Mouse (Mus musculus): ENCODE data around the gene Kif1bp.
A peak's percentile ranks its signal among the peaks of the same experiment; 100 is the strongest.
"Not testable (repeated sequence)": the region's sequence is repeated elsewhere in the genome, so short reads cannot be mapped to it uniquely, and the experiment has no call there.

Gene Kif1bp

GRCm38 (mm10) chr10:62578338-62579100 lies at the start of gene Kif1bp:
TSS of gene Kif1bp (minus strand) at chr10:62578457.
- DNase-seq (ENCODE audit: low spot score in 2 of 2): peak; percentile 95 to 97

GRCm38 (mm10) chr10:62604161-62604560 lies 25.9 kb upstream of the Kif1bp start:
- no peak for DNase-seq (ENCODE audit: low spot score in 2 of 2)

DNA sequence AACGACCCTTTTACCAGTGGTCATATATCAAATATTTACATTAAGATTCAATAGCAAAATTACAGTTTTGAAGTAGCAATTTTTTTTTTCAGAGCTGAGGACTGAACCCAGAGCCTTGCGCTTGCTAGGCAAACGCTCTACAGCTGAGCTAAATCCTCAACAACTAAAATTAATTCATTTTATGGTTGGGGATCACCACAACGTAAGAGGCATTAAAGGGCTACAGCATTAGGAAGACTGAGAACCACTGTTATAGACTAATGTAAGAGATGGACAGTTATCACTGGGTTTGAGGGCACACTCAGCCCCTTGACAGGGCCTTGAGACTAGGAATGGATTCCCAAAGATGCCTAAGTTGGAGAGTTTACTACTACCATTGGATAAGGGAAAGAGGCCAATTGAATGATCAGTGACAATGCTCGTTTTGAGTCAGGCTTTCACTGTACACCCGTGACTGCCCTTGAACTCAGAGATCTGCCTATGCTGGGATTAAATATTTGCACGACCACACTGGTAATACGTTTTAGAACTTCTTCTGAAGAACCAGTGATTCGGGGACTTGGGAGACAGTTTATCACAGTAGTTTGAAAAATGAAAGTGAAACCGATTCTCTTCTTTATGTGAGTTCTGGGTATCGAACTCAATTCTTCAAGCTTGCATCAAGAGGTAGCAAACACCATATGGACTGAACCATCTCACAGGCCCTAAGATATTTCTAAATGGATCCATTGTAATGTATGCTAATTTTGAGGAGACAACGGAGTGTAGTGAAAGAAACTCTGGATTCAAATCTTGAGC lies 25.2 kb upstream of the Kif1bp start:
- DNase-seq (ENCODE audit: low spot score in 2 of 2): no peak

DNA sequence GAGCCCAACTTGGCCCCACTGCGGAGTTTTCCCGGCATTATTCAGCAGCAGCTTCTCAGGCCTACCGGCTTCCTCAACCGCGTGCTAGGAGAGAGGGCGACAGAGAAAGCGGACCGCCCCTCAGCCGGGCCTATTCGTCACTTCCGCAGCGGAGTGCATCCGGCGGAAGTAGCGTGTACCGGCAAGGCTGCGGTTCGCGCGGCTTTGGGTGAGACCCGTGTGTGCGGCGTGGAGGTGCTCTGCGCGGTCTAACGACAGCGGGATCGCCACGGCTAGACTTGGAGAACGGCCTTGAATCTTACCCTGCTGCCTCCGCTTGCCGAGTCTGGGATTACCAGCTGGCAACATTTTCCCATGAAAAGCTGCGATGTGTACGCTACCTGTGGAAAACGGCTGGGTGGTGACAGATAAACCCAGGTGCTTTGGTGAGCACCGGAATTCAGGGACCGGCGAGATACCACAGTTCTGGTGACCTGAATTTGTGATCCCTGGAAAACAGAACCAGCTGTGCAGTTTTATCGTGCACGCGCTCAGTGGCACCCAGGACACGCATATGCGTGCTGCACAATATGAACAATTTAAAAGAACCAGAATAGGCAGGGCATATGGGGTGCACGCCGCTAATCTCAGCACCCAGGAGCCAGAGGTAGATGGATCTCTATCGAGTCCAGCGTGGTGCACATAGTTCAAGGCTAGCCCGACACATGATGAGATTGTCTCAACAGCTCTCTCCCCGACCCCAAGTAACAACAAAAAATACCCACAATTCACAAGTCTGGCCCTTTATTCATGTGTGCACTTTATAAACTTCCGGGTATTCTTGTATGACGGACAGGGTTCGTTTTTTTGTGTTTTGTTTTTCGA lies 24.2 kb upstream of the Kif1bp start, which contains the start of gene Ddx21:
Gene Ddx21 (minus strand): TSS at position 105 of the 864 bp plus-strand sequence.
- DNase-seq (ENCODE audit: low spot score in 2 of 2): peak; percentile 81 to 89

DNA sequence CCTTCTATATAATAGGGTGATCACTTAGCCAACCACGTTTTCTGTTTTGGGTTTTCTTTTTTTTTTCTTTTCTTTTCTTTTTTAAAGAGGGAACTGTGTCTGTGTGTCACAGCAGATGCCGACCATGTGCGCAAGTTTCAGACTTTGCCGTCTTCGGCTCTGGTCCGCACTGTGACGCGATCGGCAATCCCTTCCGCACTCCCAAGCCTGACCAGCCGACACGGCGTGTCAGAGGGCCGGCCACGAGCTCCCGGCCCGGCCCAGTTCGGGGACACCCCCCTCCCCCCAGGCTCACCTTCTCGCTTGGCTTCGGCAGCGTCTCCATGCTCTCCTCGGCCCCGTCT lies 23.5 kb upstream of the Kif1bp start:
- no peak for DNase-seq (ENCODE audit: low spot score in 2 of 2)

DNA sequence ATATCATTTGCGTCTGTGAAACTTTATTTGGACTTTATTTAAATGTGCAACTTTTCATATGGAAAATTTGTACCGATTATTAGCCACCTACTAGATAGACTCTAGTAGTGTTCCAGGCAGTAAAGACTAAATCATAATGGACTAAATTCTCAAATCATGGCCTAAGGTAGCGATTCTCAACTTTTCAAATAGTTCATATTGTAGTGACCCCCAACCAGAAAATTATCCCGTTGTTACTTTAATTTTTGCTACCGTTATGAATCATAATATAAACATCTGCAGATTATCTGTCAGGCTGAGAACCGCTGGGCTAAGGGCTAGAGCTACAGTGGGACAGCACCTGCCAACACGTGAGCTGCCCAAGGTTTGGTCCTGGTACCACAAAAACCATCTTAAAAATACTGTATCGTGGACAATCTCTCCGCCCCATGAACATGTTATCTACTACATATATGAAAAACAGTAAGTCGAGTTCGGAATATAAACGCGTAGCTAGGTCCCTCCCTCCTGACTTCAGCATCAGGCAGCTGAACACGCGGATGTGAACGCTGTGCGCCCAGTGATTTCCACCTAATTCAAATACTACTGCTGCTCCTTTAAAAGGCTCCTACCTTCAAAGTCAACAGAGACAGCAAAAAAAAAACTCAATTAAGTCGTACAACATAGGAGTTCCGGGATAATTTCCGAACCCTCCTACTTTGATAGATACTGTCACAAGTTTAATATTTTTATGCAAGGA lies 23.0 kb upstream of the Kif1bp start:
- DNase-seq (ENCODE audit: low spot score in 2 of 2): no peak

DNA sequence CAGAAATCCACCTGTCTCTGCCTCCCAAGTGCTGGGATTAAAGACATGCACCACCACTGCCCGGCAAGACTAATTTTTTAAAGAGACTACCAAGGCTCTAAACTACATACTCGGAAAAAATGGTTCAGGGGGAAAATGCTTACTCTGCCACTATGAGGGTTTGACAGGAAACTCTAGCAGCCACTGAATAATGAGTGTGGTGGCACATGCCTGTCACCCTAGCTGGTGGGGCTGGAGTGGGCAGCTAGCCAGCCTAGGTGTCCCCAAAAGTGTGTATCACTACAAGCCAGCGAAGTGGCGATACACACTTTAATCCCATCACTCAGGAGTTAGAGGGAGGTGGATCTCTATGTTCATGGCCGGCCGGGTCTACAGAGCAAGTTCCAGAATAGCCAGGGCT lies 21.8 kb upstream of the Kif1bp start:
- no peak for DNase-seq (ENCODE audit: low spot score in 2 of 2)

DNA sequence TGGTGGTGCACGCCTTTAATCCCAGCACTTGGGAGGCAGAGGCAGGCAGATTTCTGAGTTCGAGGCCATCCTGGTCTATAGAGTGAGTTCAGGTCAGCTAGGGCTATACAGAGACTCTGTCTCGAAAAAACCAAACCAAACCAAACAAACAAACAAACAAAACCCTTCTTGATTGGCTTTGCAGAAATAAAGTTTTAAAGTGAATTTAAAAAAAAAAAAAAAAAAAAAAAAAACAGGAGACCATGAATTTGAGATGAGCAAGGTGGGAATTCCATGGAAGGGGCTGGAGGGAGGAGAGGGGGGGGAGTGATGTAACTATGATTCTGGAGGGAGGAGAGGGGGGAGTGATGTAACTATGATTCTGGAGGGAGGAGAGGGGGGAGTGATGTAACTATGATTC lies 21.1 kb upstream of the Kif1bp start:
- not testable (repeated sequence) for DNase-seq (ENCODE audit: low spot score in 2 of 2)

DNA sequence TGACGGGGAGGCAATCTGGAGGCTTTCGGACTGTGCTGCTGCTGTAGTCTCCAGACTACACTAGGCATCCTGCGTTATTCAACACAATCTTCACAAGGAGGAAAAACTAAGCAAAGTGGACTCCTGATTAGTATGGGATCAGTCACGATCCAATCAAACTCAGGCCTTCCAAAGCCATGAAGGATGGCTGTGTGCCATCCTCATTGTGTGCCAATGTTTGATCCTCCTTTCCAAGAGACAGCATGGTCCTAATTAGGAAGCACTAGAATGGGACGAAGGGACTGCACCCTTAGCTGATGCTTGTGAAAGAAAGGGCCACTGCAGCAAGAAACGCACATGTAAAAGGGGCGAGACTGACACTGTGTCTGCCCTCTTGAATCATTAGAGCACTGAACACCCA lies 14.2 kb upstream of the Kif1bp start:
- no peak for DNase-seq (ENCODE audit: low spot score in 2 of 2)

GRCm38 (mm10) chr10:62590200-62590599 lies 11.9 kb upstream of the Kif1bp start:
- DNase-seq (ENCODE audit: low spot score in 2 of 2): peak; percentile 56 to 83

DNA sequence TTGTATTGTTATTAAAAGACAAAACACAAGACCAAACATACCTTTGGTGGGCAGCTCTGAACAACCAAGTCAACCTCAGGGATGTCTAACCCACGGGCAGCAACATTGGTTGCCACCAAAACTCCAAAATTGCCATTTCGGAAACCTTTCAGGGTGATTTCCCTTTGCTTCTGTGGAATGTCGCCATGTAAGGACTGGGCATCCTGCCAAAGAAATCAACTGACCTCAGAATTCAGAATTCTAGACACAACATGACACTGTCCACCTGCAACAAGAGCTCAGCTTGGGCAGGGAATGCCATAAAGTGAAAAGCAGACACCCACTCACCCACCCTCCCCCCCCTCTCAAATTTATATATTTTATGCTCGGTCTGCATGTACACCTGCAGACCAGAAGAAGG lies 10.4 kb upstream of the Kif1bp start:
- DNase-seq (ENCODE audit: low spot score in 2 of 2): no peak

GRCm38 (mm10) chr10:62583245-62583644 lies 5.0 kb upstream of the Kif1bp start:
- no peak for DNase-seq (ENCODE audit: low spot score in 2 of 2)

- no peak for DNase-seq (ENCODE audit: low spot score in 2 of 2)
These were observed 4.4 kb upstream of the Kif1bp start for GRCm38 (mm10) chr10:62582701-62583100.

DNA sequence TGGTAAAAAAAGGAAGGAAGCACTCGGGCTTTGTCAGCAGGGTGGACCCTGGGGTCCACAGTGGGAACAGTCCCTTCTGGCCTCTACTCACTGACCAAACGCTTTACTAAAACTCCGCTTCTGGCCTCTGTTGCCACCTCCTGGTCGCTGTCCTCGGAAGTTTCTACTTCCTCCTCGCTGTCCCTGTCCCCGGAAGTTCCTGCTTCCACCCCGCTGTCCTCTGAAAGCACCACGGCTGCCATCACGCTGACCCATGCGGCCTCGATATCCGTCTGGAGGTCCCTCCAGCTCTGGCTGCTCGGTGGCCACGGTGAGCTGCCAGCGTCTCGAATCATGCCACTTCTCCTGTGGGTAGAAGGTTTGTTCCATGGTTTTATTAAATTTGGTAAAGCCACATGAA lies 4.0 kb upstream of the Kif1bp start:
- DNase-seq (ENCODE audit: low spot score in 2 of 2): peak in 1 of 2 experiments; percentile 21

GRCm38 (mm10) chr10:62579129-62579528 lies 872 bp upstream of the Kif1bp start:
- DNase-seq (ENCODE audit: low spot score in 2 of 2): not testable (repeated sequence)

DNA sequence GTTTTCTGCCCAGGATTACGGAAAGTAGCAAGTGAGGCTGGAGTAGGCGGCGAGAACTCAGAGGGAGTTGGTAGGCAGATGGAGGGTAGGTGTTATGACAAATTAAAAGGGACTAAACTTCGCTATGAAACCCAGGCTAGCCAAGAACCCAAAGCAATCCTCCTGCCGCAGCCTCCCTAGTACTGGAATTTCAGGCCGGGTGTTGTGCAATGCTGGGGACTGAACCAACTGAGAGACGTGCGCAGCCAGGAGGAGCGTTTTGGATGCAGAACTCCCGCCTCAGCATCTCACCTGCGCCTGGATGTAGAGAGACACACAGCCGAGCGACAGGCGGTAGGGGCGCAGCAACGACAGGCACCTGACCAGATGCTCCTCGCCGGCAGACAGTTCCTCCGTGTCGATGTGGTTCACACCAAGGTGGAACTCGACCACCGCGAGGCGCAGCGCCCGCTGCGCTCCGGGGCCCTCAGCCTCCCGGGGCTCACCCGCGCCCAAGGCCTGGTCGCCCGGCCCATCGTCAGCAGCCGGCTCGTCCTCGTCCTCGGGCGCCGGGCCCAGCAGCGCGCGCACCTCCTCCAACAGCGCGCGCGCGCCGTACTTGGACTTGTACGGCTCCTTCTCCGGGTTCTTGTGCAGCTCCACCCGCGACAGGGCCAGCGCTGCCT lies 452 bp downstream of the Kif1bp start:
- DNase-seq (ENCODE audit: low spot score in 2 of 2): no peak

GRCm38 (mm10) chr10:62575001-62575400 lies 3.3 kb downstream of the Kif1bp start:
- no peak for DNase-seq (ENCODE audit: low spot score in 2 of 2)

DNA sequence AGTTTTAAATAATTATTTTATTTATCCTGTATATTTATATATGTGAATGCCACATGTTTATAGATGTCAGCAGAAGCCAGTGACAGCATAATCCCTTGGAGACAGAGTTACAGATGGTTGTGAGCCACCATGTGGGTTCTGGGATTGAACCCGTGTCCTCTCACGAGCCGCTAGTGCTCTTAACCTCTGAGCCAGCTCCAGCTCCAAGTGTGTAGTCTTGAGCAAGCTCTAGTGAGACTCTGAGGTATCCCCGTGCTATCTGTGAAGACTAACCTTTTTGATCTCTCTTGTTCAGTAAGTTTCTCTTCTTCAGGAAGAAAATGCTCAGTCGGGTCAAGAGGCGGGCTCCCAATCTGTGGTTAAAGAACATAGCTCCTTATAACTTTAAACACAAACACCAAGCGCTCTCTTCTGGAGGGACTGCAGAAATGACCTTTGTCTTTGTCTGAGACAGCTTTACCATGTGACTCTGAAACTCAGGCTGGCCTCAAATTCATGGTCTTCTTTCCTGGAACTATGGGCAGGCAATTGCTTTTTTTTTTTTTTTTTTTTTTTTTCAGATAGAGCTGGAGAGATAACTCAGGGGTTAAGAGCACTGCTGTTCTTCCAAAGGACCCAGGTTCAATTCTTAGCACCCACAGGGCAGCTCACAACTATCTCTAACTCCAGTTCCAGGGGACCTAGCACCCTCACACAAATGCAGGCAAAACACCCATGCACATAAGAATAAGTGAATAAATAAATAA lies 8.0 kb downstream of the Kif1bp start:
- DNase-seq (ENCODE audit: low spot score in 2 of 2): no peak

- no peak for DNase-seq (ENCODE audit: low spot score in 2 of 2)
These were observed 9.4 kb downstream of the Kif1bp start for GRCm38 (mm10) chr10:62568861-62569260.

- DNase-seq (ENCODE audit: low spot score in 2 of 2): no peak
These were observed 20.5 kb downstream of the Kif1bp start for GRCm38 (mm10) chr10:62557736-62558135.

Data from urinary bladder, postnatal 4 days (tissue).